Mouse (Mus musculus) small intestine, adult 2 months (tissue): ENCODE results near the gene Olfr114.

Experiments used
- CTCF ChIP-seq: fragments of 200-500 bp; IDR thresholded peaks from 2 replicates; pipeline ENCODE4 v1.5.1; 2012; ENCODE audit warnings: low read depth, mild to moderate bottlenecking, control low read depth, inconsistent platforms, low read length, moderate library complexity, mixed read lengths; ENCODE audit not compliant: insufficient replicate concordance, insufficient read length; ENCODE audit errors: extremely low read depth
- POLR2A ChIP-seq: fragments of 200-500 bp; IDR thresholded peaks from 2 replicates; pipeline ENCODE4 v1.6.1; 2012; ENCODE audit warnings: low read depth, mild to moderate bottlenecking, control low read depth, inconsistent platforms, low read length, moderate library complexity

GRCm38 (mm10) chr17:37541454-37542119, 51.0 kb downstream of the Olfr114 start:
- TF ChIP-seq POLR2A (no peak), CTCF (no peak)
